Mouse (Mus musculus) heart, embryonic 12.5 days (tissue): ENCODE data around the gene Zfp775. TPM values are rescaled to one million over a fixed set of nuclear protein-coding genes. Genes with fewer than 3 reads are reported as not detected.

Source experiments
- ATAC-seq: fragments of 200-750 bp; cut with Nextera tagmentation; 2 replicates; pipeline ENCODE4 v1.8.0; 2017; ENCODE audit warnings: moderate TSS enrichment, moderate library complexity; ENCODE audit not compliant: insufficient number of reproducible peaks, low FRiP score
- H3K27ac ChIP-seq: fragments of 300-500 bp; sonication (generic); 2 replicates; pipeline ENCODE4 v1.5.1; 2016; ENCODE audit warnings: mild to moderate bottlenecking, moderate library complexity; ENCODE audit not compliant: poor library complexity, severe bottlenecking
- H3K27me3 ChIP-seq: fragments of 300-500 bp; sonication (generic); replicated peaks from 2 replicates; pipeline ENCODE4 v1.6.1; 2016; ENCODE audit warnings: mild to moderate bottlenecking, moderate library complexity
- H3K36me3 ChIP-seq: fragments of 300-500 bp; sonication (generic); 2 replicates; pipeline ENCODE4 v1.6.1; 2016; ENCODE audit warnings: mild to moderate bottlenecking, moderate library complexity
- H3K4me1 ChIP-seq: fragments of 300-500 bp; sonication (generic); replicated peaks from 2 replicates; pipeline ENCODE4 v1.6.1; 2016; ENCODE audit warnings: mild to moderate bottlenecking
- H3K4me2 ChIP-seq: fragments of 300-500 bp; sonication (generic); 2 replicates; pipeline ENCODE4 v1.6.1; 2016; ENCODE audit warnings: mild to moderate bottlenecking, moderate library complexity
- H3K4me3 ChIP-seq: fragments of 300-500 bp; sonication (generic); 2 replicates; pipeline ENCODE4 v1.5.1; 2016; ENCODE audit warnings: mild to moderate bottlenecking
- H3K9ac ChIP-seq: fragments of 300-500 bp; sonication (generic); 2 replicates; pipeline ENCODE4 v1.6.1; 2016; ENCODE audit warnings: mild to moderate bottlenecking, moderate library complexity
- H3K9me3 ChIP-seq: fragments of 300-500 bp; sonication (generic); replicated peaks from 2 replicates; pipeline ENCODE4 v1.6.1; 2016; ENCODE audit warnings: mild to moderate bottlenecking, moderate library complexity
- WGBS: fragments of 180-500 bp; shearing (Covaris S2); methylation state at CpG from one replicate; pipeline ENCODE4 v1.1.7; 2016; 5-methylcytosine and 5-hydroxymethylcytosine counted together
- polyA plus RNA-seq: library from polyadenylated mRNA; unstranded; fragments of >200 nt; fragmentation: Nextera tagmentation; extraction: Ambion mirVana; gene quantifications from 2 replicates; pipeline ENCODE4 v1.2.1, GENCODE M21; 2016

Gene Zfp775
- polyA plus RNA-seq, 1 experiment from 2014 or later, result 5.6 TPM

- peaks cover 12% of the 10 kb centered on the region for H3K36me3 ChIP-seq
- peaks cover 67% of the 10 kb centered on the region for H3K4me1 ChIP-seq
- no peaks in the 10 kb centered on the region for H3K27me3 ChIP-seq
- no peak overlapping the region for H3K9ac ChIP-seq
- ATAC-seq, result no peak
- peak overlapping the region; percentile 45 for H3K27ac ChIP-seq
- H3K4me2 ChIP-seq, result peak overlapping the region; percentile 28
- no peak overlapping the region for H3K4me3 ChIP-seq
- WGBS, result 52% methylated on average over 8 of the region's 8 CpGs
- H3K9me3 ChIP-seq, result no peaks in the 10 kb centered on the region
Measured at GRCm38 (mm10) chr6:48569065-48569807, 32.6 kb upstream of the Zfp775 start.

- Histone ChIP-seq H3K9ac (no peak overlapping the region), H3K4me1 (peaks cover 51% of the 10 kb centered on the region), H3K4me3 (no peak overlapping the region), H3K36me3 (no peaks in the 10 kb centered on the region), H3K9me3 (no peaks in the 10 kb centered on the region), H3K4me2 (peak overlapping the region; percentile 14; the same call in 1 of the 2 replicates), H3K27me3 (no peaks in the 10 kb centered on the region), H3K27ac (peak overlapping the region; percentile 57)
- WGBS, result 90% methylated on average over 5 of the region's 5 CpGs
- ATAC-seq, result no peak
Measured at GRCm38 (mm10) chr6:48572014-48572413, 29.8 kb upstream of the Zfp775 start.

GRCm38 (mm10) chr6:48572572-48573061 lies 29.2 kb upstream of the Zfp775 start, which contains the start of gene Rarres2:
Gene Rarres2 (minus strand): TSS chr6:48572789.
- Histone ChIP-seq H3K36me3 (no peaks in the 10 kb centered on the region), H3K4me2 (peak within 1 kb of the TSS; percentile 14), H3K27me3 (no peaks in the 10 kb centered on the region), H3K27ac (peak within 1 kb of the TSS; percentile 57), H3K9me3 (no peaks in the 10 kb centered on the region), H3K4me3 (no peak within 1 kb of the TSS), H3K9ac (no peak within 1 kb of the TSS), H3K4me1 (peaks cover 47% of the 10 kb centered on the region)
- ATAC-seq, result no peak
- WGBS, result 22% methylated on average over 6 of the region's 6 CpGs

- H3K27ac ChIP-seq, result peak overlapping the region; percentile 57
- no peak overlapping the region for H3K4me2 ChIP-seq
- no peaks in the 10 kb centered on the region for H3K27me3 ChIP-seq
- H3K4me1 ChIP-seq, result peaks cover 46% of the 10 kb centered on the region
- H3K4me3 ChIP-seq, result no peak overlapping the region
- 19% methylated on average over 10 of the region's 10 CpGs for WGBS
- no peaks in the 10 kb centered on the region for H3K36me3 ChIP-seq
- peak; percentile 69 for ATAC-seq
- H3K9me3 ChIP-seq, result no peaks in the 10 kb centered on the region
- no peak overlapping the region for H3K9ac ChIP-seq
Measured at GRCm38 (mm10) chr6:48573280-48573679, 28.6 kb upstream of the Zfp775 start.

- peak overlapping the region; percentile 14; the same call in 1 of the 2 replicates for H3K27ac ChIP-seq
- 55% methylated on average over 3 of the region's 3 CpGs for WGBS
- no peaks in the 10 kb centered on the region for H3K9me3 ChIP-seq
- H3K4me3 ChIP-seq, result no peak overlapping the region
- no peak overlapping the region for H3K9ac ChIP-seq
- H3K27me3 ChIP-seq, result no peaks in the 10 kb centered on the region
- ATAC-seq, result no peak
- no peak overlapping the region for H3K4me2 ChIP-seq
- peaks cover 46% of the 10 kb centered on the region for H3K4me1 ChIP-seq
- H3K36me3 ChIP-seq, result no peaks in the 10 kb centered on the region
Measured at GRCm38 (mm10) chr6:48573981-48574380, 27.9 kb upstream of the Zfp775 start.

GRCm38 (mm10) chr6:48578736-48579135 lies 23.1 kb upstream of the Zfp775 start:
- WGBS, result 48% methylated on average over 5 of the region's 5 CpGs
- H3K4me1 ChIP-seq, result peaks cover 39% of the 10 kb centered on the region
- peak overlapping the region; percentile 74 for H3K27ac ChIP-seq
- H3K9ac ChIP-seq, result no peak overlapping the region
- H3K4me3 ChIP-seq, result no peak overlapping the region
- no peaks in the 10 kb centered on the region for H3K36me3 ChIP-seq
- no peak for ATAC-seq
- no peaks in the 10 kb centered on the region for H3K27me3 ChIP-seq
- H3K9me3 ChIP-seq, result no peaks in the 10 kb centered on the region
- H3K4me2 ChIP-seq, result no peak overlapping the region

GRCm38 (mm10) chr6:48579215-48579648 lies 22.6 kb upstream of the Zfp775 start:
- H3K4me1 ChIP-seq, result peaks cover 35% of the 10 kb centered on the region
- H3K9me3 ChIP-seq, result no peaks in the 10 kb centered on the region
- 11% methylated on average over 5 of the region's 5 CpGs for WGBS
- H3K9ac ChIP-seq, result peak overlapping the region; percentile 17; the same call in 1 of the 2 replicates
- peak; percentile 34; the same call in 1 of the 2 replicates for ATAC-seq
- peak overlapping the region; percentile 44 for H3K4me2 ChIP-seq
- peak overlapping the region; percentile 74 for H3K27ac ChIP-seq
- H3K36me3 ChIP-seq, result no peaks in the 10 kb centered on the region
- no peaks in the 10 kb centered on the region for H3K27me3 ChIP-seq
- H3K4me3 ChIP-seq, result no peak overlapping the region

- H3K27ac ChIP-seq, result peak overlapping the region; percentile 60; the same call in 1 of the 2 replicates
Measured at GRCm38 (mm10) chr6:48581257-48581656, 20.6 kb upstream of the Zfp775 start.

GRCm38 (mm10) chr6:48582037-48582436 lies 19.8 kb upstream of the Zfp775 start:
- WGBS, result 70% methylated on average over 3 of the region's 3 CpGs
- peaks cover 34% of the 10 kb centered on the region for H3K4me1 ChIP-seq
- no peaks in the 10 kb centered on the region for H3K27me3 ChIP-seq
- no peak overlapping the region for H3K4me3 ChIP-seq
- H3K9ac ChIP-seq, result 0 out of 2 replicates have a peak overlapping the region, but pooled peaks have one; percentile 32
- H3K4me2 ChIP-seq, result no peak overlapping the region
- H3K36me3 ChIP-seq, result no peaks in the 10 kb centered on the region
- no peak overlapping the region for H3K27ac ChIP-seq
- H3K9me3 ChIP-seq, result 0 out of 2 replicates have a peak, but pooled peaks cover 3% of the 10 kb centered on the region
- no peak for ATAC-seq

More at GRCm38 (mm10) chr6:48581257-48581656, 20.6 kb upstream of the Zfp775 start:
- Histone ChIP-seq H3K9me3 (0 out of 2 replicates have a peak, but pooled peaks cover 3% of the 10 kb centered on the region), H3K9ac (peak overlapping the region; percentile 18; the same call in 1 of the 2 replicates), H3K36me3 (no peaks in the 10 kb centered on the region), H3K4me3 (no peak overlapping the region), H3K4me1 (peaks cover 34% of the 10 kb centered on the region), H3K4me2 (no peak overlapping the region; the same call in 1 of the 2 replicates), H3K27me3 (no peaks in the 10 kb centered on the region)
- no peak for ATAC-seq
- WGBS, result 8% methylated on average over 3 of the region's 3 CpGs

- Histone ChIP-seq H3K4me1 (peaks cover 18% of the 10 kb centered on the region), H3K27me3 (no peaks in the 10 kb centered on the region), H3K4me2 (peak within 1 kb of the TSS; percentile 35; the same call in 1 of the 2 replicates), H3K4me3 (no peak within 1 kb of the TSS), H3K9me3 (0 out of 2 replicates have a peak, but pooled peaks cover 3% of the 10 kb centered on the region), H3K9ac (peak within 1 kb of the TSS; percentile 43), H3K27ac (peak within 1 kb of the TSS; percentile 82), H3K36me3 (no peaks in the 10 kb centered on the region)
- WGBS, result 20% methylated on average over 6 of the region's 6 CpGs
- no peak for ATAC-seq
Measured at GRCm38 (mm10) chr6:48589194-48589750, 12.6 kb upstream of the Zfp775 start, which contains the start of gene Gm45021. Gene Gm45021 (plus strand): TSS chr6:48589610.
